Mouse (Mus musculus): ENCODE data around the gene Grb10. TPM values are rescaled to one million over a fixed set of nuclear protein-coding genes. Genes with fewer than 3 reads are reported as not detected.

Gene Grb10
- total RNA-seq, 2 experiments from 2014 or later, result 4.5 to 13.5 TPM

GRCm38 (mm10) chr11:11948988-11949365 is 89.5 kb downstream of the Grb10 start:
- peak; percentile 11; the same call in 1 of the 2 replicates for ATAC-seq (replicated peaks; ENCODE audit: poor library complexity)

GRCm38 (mm10) chr11:11948321-11948987 is 90.0 kb downstream of the Grb10 start:
- peak; percentile 40 for ATAC-seq (replicated peaks; ENCODE audit: poor library complexity)

GRCm38 (mm10) chr11:11947857-11948256 is 90.6 kb downstream of the Grb10 start:
- ATAC-seq (replicated peaks; ENCODE audit: poor library complexity), result no peak

- no peak for ATAC-seq (replicated peaks; ENCODE audit: poor library complexity)
These were observed 92.7 kb downstream of the Grb10 start for GRCm38 (mm10) chr11:11945766-11946165.

GRCm38 (mm10) chr11:11944814-11945213 is 93.7 kb downstream of the Grb10 start:
- ATAC-seq (replicated peaks; ENCODE audit: poor library complexity), result no peak

- ATAC-seq (replicated peaks; ENCODE audit: poor library complexity), result no peak
These were observed 94.5 kb downstream of the Grb10 start for GRCm38 (mm10) chr11:11944082-11944349.

- no peak for ATAC-seq (replicated peaks; ENCODE audit: poor library complexity)
These were observed 95.0 kb downstream of the Grb10 start for GRCm38 (mm10) chr11:11943240-11944081.

- no peak for ATAC-seq (replicated peaks; ENCODE audit: poor library complexity)
These were observed 95.9 kb downstream of the Grb10 start for GRCm38 (mm10) chr11:11942320-11943217.

- ATAC-seq (replicated peaks; ENCODE audit: poor library complexity), result peak; percentile 66
These were observed 97.4 kb downstream of the Grb10 start for GRCm38 (mm10) chr11:11940833-11941681.

GRCm38 (mm10) chr11:11939611-11940010 is 98.9 kb downstream of the Grb10 start:
- ATAC-seq (replicated peaks; ENCODE audit: poor library complexity), result 0 out of 2 replicates have a peak, but pooled peaks have one; percentile 42

GRCm38 (mm10) chr11:11938591-11938990 is 99.9 kb downstream of the Grb10 start:
- no peak for ATAC-seq (replicated peaks; ENCODE audit: poor library complexity)

GRCm38 (mm10) chr11:11937340-11938030 is 101.0 kb downstream of the Grb10 start:
- ATAC-seq (replicated peaks; ENCODE audit: poor library complexity), result no peak

GRCm38 (mm10) chr11:11934808-11935207 is 103.7 kb downstream of the Grb10 start:
- no peak for ATAC-seq (replicated peaks; ENCODE audit: poor library complexity)

- no peak for ATAC-seq (replicated peaks; ENCODE audit: poor library complexity)
These were observed 106.2 kb downstream of the Grb10 start for GRCm38 (mm10) chr11:11932102-11932789.

- ATAC-seq (replicated peaks; ENCODE audit: poor library complexity), result no peak
These were observed 106.8 kb downstream of the Grb10 start for GRCm38 (mm10) chr11:11931688-11932087.

- no peak for ATAC-seq (replicated peaks; ENCODE audit: poor library complexity)
These were observed 108.0 kb downstream of the Grb10 start for GRCm38 (mm10) chr11:11930527-11930926.

GRCm38 (mm10) chr11:11929059-11929458 is 109.4 kb downstream of the Grb10 start:
- ATAC-seq (replicated peaks; ENCODE audit: poor library complexity), result no peak

GRCm38 (mm10) chr11:11928586-11928985 is 109.9 kb downstream of the Grb10 start:
- ATAC-seq (replicated peaks; ENCODE audit: poor library complexity), result no peak

- no peak for ATAC-seq (replicated peaks; ENCODE audit: poor library complexity)
These were observed 114.6 kb downstream of the Grb10 start for GRCm38 (mm10) chr11:11923900-11924299.
